Mouse (Mus musculus) retina, postnatal 1 day (tissue): ENCODE results near the gene Selenot.
"Not testable (repeated sequence)": the region's sequence is repeated elsewhere in the genome, so short reads cannot be mapped to it uniquely, and the experiment has no call there.

Experiments used
- DNase-seq: peaks from one replicate; pipeline ENCODE4 v3.0.0-alpha.2; 2012

Selenot gene

GRCm38 (mm10) chr3:58576137-58577066 is at the start of gene Selenot:
Selenot (plus strand) TSS chr3:58576636.
- DNase-seq = peak; percentile 97

- no peak for DNase-seq
Observed at GRCm38 (mm10) chr3:58536573-58536972, 39.9 kb upstream of the Selenot start.

- no peak for DNase-seq
Observed at GRCm38 (mm10) chr3:58552001-58552811, 24.2 kb upstream of the Selenot start.

- DNase-seq = no peak
Observed at GRCm38 (mm10) chr3:58556649-58557048, 19.8 kb upstream of the Selenot start.

GRCm38 (mm10) chr3:58559887-58560286 is 16.5 kb upstream of the Selenot start:
- DNase-seq = no peak

- no peak for DNase-seq
Observed at GRCm38 (mm10) chr3:58561437-58561836, 15.0 kb upstream of the Selenot start.

GRCm38 (mm10) chr3:58570821-58571220 is 5.6 kb upstream of the Selenot start:
- no peak for DNase-seq

GRCm38 (mm10) chr3:58577067-58577503 is 649 bp downstream of the Selenot start:
- DNase-seq = no peak

- peak; percentile 12 for DNase-seq
Observed at GRCm38 (mm10) chr3:58577506-58578050, 1.1 kb downstream of the Selenot start.

- DNase-seq = no peak
Observed at GRCm38 (mm10) chr3:58581530-58581929, 5.1 kb downstream of the Selenot start.

GRCm38 (mm10) chr3:58582297-58582696 is 5.9 kb downstream of the Selenot start:
- no peak for DNase-seq

- no peak for DNase-seq
Observed at GRCm38 (mm10) chr3:58582788-58583426, 6.5 kb downstream of the Selenot start.

GRCm38 (mm10) chr3:58590544-58590943 is 14.1 kb downstream of the Selenot start:
- DNase-seq = not testable (repeated sequence)

- not testable (repeated sequence) for DNase-seq
Observed at GRCm38 (mm10) chr3:58592666-58593065, 16.2 kb downstream of the Selenot start.

GRCm38 (mm10) chr3:58593623-58594022 is 17.2 kb downstream of the Selenot start:
- DNase-seq = no peak

- no peak for DNase-seq
Observed at GRCm38 (mm10) chr3:58608506-58608905, 32.1 kb downstream of the Selenot start.

- DNase-seq = no peak
Observed at GRCm38 (mm10) chr3:58609985-58610384, 33.5 kb downstream of the Selenot start.

GRCm38 (mm10) chr3:58621066-58621465 is 44.6 kb downstream of the Selenot start:
- DNase-seq = peak; percentile 77

GRCm38 (mm10) chr3:58622665-58623394 is 46.4 kb downstream of the Selenot start:
- DNase-seq = no peak

- DNase-seq = no peak
Observed at GRCm38 (mm10) chr3:58624981-58625380, 48.5 kb downstream of the Selenot start.

- no peak for DNase-seq
Observed at GRCm38 (mm10) chr3:58631693-58632092, 55.3 kb downstream of the Selenot start.
